Mouse (Mus musculus) liver, adult 2 months (tissue): Measurements from ENCODE around the gene Prdm16. TPM values are rescaled to one million over a fixed set of nuclear protein-coding genes. Genes with fewer than 3 reads are reported as not detected.

Experiments
- DNase-seq: peaks from one replicate; pipeline ENCODE4 v3.0.0-alpha.2; 2011; ENCODE audit warnings: low read depth, low spot score; ENCODE audit errors: extremely low read depth
- H3K27ac ChIP-seq: fragments of 200-500 bp; replicated peaks from 2 replicates; pipeline ENCODE4 v1.5.1; 2012; ENCODE audit warnings: low read depth, mild to moderate bottlenecking, control low read depth, inconsistent platforms, low read length; ENCODE audit not compliant: insufficient read depth
- H3K27me3 ChIP-seq: fragments of 200-500 bp; 2 replicates; pipeline ENCODE4 v1.6.1; 2012; ENCODE audit warnings: mild to moderate bottlenecking, moderate library complexity, low read length, inconsistent platforms; ENCODE audit not compliant: control insufficient read depth, insufficient read depth
- H3K36me3 ChIP-seq: fragments of 200-500 bp; 2 replicates; pipeline ENCODE4 v1.6.1; 2012; ENCODE audit warnings: low read length, inconsistent platforms; ENCODE audit not compliant: control insufficient read depth, insufficient read depth
- H3K4me1 ChIP-seq: fragments of 200-500 bp; 2 replicates; pipeline ENCODE4 v1.6.1; 2011; ENCODE audit warnings: low read length; ENCODE audit not compliant: control insufficient read depth, insufficient read depth
- H3K4me3 ChIP-seq: fragments of 200-500 bp; 2 replicates; pipeline ENCODE4 v1.5.1; 2011; ENCODE audit warnings: low read depth, mild to moderate bottlenecking, control low read depth, low read length, moderate library complexity; ENCODE audit not compliant: insufficient read depth
- H3K79me2 ChIP-seq: fragments of 200-500 bp; 2 replicates; pipeline ENCODE4 v1.6.1; 2012; ENCODE audit warnings: inconsistent platforms, mild to moderate bottlenecking, low read length, moderate library complexity; ENCODE audit not compliant: control insufficient read depth, insufficient read depth
- H3K9ac ChIP-seq: fragments of 200-500 bp; 2 replicates; pipeline ENCODE4 v1.6.1; 2012; ENCODE audit warnings: low read depth, mild to moderate bottlenecking, control low read depth, inconsistent platforms, low read length
- CTCF ChIP-seq: fragments of 200-500 bp; IDR thresholded peaks from 2 replicates; pipeline ENCODE4 v1.5.1; 2011; ENCODE audit warnings: low read depth, low read length, control low read depth
- POLR2A ChIP-seq: fragments of 200-500 bp; IDR thresholded peaks from 2 replicates; pipeline ENCODE4 v1.6.1; 2011; ENCODE audit warnings: low read length, control low read depth; ENCODE audit not compliant: insufficient read depth; ENCODE audit errors: extremely low read depth
- WGBS: fragments of 180-500 bp; shearing (Covaris S2); methylation state at CpG from one replicate; pipeline ENCODE4 v1.1.7; 2018; 5-methylcytosine and 5-hydroxymethylcytosine counted together
- polyA plus RNA-seq: library from polyadenylated mRNA; depleted of rRNA; stranded (reverse); fragments of >200 nt; gene quantifications from 2 replicates; pipeline ENCODE4 v1.2.3, GENCODE M21; 2012
- total RNA-seq: library from RNA; depleted of rRNA; stranded (reverse); fragments of >200 nt; gene quantifications from 2 replicates; pipeline ENCODE4 v1.2.3, GENCODE M21; 2014

Prdm16 gene
- total and polyA plus RNA-seq, 2 experiments: 0.22 to 0.37 TPM

GRCm38 (mm10) chr4:154328431-154328830 lies 308.2 kb downstream of the Prdm16 start:
- H3K27me3 ChIP-seq: no peaks in the 10 kb centered on the region
- no peak for DNase-seq
- H3K4me3 ChIP-seq: no peak overlapping the region
- no peak overlapping the region for H3K9ac ChIP-seq
- TF ChIP-seq POLR2A (no peak), CTCF (no peak)
- H3K4me1 ChIP-seq: no peaks in the 10 kb centered on the region
- no peaks in the 10 kb centered on the region for H3K36me3 ChIP-seq
- no peaks in the 10 kb centered on the region for H3K79me2 ChIP-seq
- no peak overlapping the region for H3K27ac ChIP-seq
- WGBS: 21% methylated on average over 20 of the region's 20 CpGs

GRCm38 (mm10) chr4:154325410-154325809 lies 311.3 kb downstream of the Prdm16 start:
- DNase-seq: no peak
- Histone ChIP-seq H3K4me1 (no peaks in the 10 kb centered on the region), H3K27me3 (no peaks in the 10 kb centered on the region), H3K36me3 (no peaks in the 10 kb centered on the region), H3K79me2 (no peaks in the 10 kb centered on the region), H3K27ac (no peak overlapping the region), H3K4me3 (no peak overlapping the region), H3K9ac (no peak overlapping the region)
- WGBS: 85% methylated on average over 4 of the region's 4 CpGs
- TF ChIP-seq CTCF: no peak
- TF ChIP-seq POLR2A: no peak

GRCm38 (mm10) chr4:154313622-154313967 lies 323.1 kb downstream of the Prdm16 start:
- no peak overlapping the region for H3K9ac ChIP-seq
- 85% methylated on average over 11 of the region's 11 CpGs for WGBS
- no peak overlapping the region for H3K4me3 ChIP-seq
- DNase-seq: no peak
- H3K27ac ChIP-seq: no peak overlapping the region
- no peaks in the 10 kb centered on the region for H3K27me3 ChIP-seq
- TF ChIP-seq CTCF (no peak), POLR2A (no peak)
- no peaks in the 10 kb centered on the region for H3K36me3 ChIP-seq
- no peaks in the 10 kb centered on the region for H3K4me1 ChIP-seq
- H3K79me2 ChIP-seq: no peaks in the 10 kb centered on the region

GRCm38 (mm10) chr4:154312935-154313621 lies 323.6 kb downstream of the Prdm16 start:
- no peaks in the 10 kb centered on the region for H3K79me2 ChIP-seq
- H3K9ac ChIP-seq: no peak overlapping the region
- TF ChIP-seq POLR2A (no peak), CTCF (no peak)
- 66% methylated on average over 4 of the region's 4 CpGs for WGBS
- H3K27ac ChIP-seq: no peak overlapping the region
- H3K4me1 ChIP-seq: no peaks in the 10 kb centered on the region
- no peaks in the 10 kb centered on the region for H3K27me3 ChIP-seq
- H3K4me3 ChIP-seq: no peak overlapping the region
- no peaks in the 10 kb centered on the region for H3K36me3 ChIP-seq
- DNase-seq: no peak

GRCm38 (mm10) chr4:154312143-154312812 lies 324.4 kb downstream of the Prdm16 start:
- Histone ChIP-seq H3K27me3 (no peaks in the 10 kb centered on the region), H3K36me3 (no peaks in the 10 kb centered on the region), H3K79me2 (no peaks in the 10 kb centered on the region), H3K27ac (no peak overlapping the region), H3K4me3 (no peak overlapping the region), H3K9ac (no peak overlapping the region), H3K4me1 (no peaks in the 10 kb centered on the region)
- 85% methylated on average over 2 of the region's 2 CpGs for WGBS
- TF ChIP-seq CTCF (no peak), POLR2A (no peak)
- no peak for DNase-seq

GRCm38 (mm10) chr4:154310576-154311262 lies 326.0 kb downstream of the Prdm16 start:
- TF ChIP-seq POLR2A (no peak), CTCF (no peak)
- Histone ChIP-seq H3K79me2 (no peaks in the 10 kb centered on the region), H3K27ac (no peak overlapping the region), H3K9ac (no peak overlapping the region), H3K27me3 (no peaks in the 10 kb centered on the region), H3K4me1 (no peaks in the 10 kb centered on the region), H3K36me3 (no peaks in the 10 kb centered on the region), H3K4me3 (no peak overlapping the region)
- DNase-seq: no peak
- WGBS: 81% methylated on average over 9 of the region's 9 CpGs
